Mouse (Mus musculus) CD4-positive helper T cell, adult 2 months (primary cell): ENCODE measurements at regions not wholly inside any gene's neighbourhood (a gene's known extent, or its start where the extent isn't known, plus 50 kb on each side); places are given as distances from the start of the nearest gene placed in this dataset.

Experiments used
- DNase-seq: peaks from one replicate; pipeline ENCODE4 v3.0.0-alpha.2; 2012; ENCODE audit warnings: low read depth, missing footprints, low spot score

DNA sequence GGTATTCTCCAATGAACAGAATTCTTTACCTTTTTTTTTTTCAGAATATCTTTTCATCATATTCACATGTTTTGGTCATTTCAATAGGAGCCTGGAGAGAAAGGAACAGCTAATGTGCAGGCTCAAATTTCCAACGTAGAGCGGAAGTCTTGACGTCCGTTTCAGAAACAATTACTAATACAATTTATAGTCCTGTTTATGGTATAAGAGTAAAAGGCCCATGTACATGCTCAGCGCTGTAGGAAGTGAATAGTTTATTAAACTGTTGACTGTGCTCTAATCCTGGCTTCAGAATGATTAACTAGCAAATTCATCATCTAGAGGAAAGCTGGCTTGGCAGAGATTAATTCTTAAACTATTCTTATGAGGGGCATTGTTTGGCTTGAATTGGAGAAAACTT lies 142.1 kb downstream of the Pik3r1 start:
- no peak for DNase-seq

DNA sequence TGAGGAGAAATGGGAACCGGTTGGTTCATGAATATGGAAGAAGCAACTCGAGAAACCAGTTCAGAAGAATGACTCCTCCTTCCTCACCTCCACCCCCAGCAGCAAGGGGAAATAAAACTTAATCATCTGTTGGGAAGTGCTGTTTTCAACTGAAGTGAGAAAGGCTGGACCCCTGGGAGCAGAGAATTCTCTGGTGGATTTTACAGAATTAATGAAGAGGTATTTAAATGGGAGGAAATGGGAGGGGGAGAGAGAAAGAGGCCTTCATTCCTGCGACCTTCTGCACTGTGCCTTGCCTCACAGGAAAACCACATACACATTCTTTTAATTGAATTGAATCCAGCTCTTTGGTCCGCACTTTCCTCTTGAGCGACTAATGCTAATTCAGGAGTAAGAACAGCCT lies 143.8 kb downstream of the Pik3r1 start:
- no peak for DNase-seq

DNA sequence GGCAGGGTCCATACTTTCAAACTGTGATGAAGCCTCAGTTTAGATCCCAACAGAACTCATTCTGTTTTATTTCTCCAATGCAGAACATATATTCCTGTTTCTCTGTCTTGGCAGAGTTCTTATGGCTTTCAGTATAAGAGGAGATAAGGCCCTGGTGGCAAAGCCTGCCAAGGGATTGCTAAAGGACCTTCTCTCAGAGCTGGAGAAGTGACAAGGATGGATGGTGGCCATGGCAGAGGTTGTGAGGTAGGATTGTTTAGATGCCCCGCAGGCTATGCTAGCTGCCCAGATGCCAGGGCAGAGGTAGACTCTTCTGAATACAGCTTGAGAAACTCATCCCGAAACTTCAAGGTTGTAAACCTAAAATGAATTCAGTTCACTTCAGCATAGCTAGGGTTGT lies 145.4 kb downstream of the Pik3r1 start:
- no peak for DNase-seq

- no peak for DNase-seq
Measured at GRCm38 (mm10) chr13:101620660-101621059, 147.4 kb downstream of the Pik3r1 start.

DNA sequence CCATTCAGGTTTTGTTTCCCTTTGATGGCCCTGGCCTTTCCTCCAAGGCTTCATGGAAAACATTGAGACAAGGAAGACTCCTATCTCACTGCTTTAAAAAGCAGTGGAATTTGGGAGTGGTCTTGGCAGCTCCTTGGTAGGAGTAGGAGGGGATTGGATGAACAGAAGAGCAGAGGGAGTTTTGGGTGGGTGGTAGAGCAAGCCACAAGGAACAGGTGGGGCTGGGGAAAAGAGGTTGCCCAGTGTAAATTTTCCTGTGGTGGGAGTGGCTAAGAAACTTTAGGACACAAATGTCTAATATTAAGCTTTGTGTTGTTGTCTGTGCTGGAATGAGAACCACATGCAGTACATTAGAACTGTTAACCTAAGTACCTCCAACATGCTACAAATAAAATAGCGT lies 148.9 kb downstream of the Pik3r1 start:
- DNase-seq: no peak

DNA sequence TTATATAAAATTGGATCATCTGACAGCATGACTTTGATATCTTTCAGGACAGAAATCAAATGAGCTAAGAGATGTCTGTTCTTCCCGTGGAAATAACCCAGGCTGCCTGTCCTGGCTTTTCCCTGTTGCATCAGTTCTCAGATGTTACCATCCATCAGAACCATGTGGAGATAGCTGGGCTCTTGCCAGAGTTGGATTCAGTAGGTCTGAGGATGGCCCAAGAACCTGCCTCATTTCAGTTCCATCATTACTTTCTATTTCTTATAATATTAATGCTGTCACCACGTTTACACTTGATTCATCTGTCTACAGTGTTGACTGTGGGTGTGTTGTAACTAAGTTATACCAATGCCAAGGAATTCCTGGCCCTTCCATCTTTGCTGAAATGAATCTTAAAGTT lies 155.2 kb downstream of the Pik3r1 start:
- DNase-seq: no peak

- DNase-seq: no peak
Measured at GRCm38 (mm10) chr13:101611725-101612124, 156.3 kb downstream of the Pik3r1 start.

DNA sequence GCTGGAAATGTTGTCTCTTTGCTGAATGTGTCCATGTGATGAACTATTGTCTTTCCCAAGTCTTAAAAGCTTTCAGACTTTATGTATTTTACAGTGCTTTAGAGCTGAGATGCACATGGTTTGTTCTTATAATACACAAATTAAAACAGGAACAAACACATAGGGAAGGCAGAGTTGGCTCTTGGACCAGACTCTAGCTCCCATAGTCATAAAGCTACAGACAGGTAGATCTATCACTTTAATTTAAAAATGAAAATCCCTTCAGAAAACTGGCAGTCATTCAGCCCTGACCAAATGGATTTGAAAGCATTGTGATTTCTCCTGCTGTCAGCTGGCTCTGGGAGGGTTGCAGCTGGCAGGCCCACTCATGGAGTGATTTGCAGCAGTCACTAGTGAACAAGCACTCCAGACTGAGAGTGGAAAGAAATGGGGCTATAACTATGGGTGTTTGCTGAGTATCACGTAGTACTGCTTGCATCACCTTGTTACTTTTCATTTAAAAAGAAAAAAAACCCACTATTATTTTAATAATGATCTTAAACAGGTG lies 161.8 kb downstream of the Pik3r1 start:
- no peak for DNase-seq

DNA sequence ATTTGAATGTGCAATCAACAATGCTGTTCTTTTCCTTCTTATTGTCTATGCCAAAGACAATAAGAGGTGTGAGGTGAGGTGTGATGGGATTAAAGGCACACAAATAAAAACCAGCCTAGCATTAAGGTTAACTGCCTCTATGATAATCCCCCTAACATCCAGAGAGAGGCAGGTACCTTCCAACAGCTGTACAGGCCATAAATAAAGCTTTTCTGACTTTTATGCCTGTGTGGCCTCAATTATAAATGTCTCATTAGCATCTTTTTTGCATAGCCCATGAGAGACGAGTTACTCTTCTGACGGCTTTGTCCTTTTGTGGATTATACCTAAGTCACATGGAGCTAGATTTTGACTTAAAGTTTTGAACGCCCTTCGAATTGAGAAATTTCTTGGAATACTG lies 162.3 kb downstream of the Pik3r1 start:
- DNase-seq: no peak

GRCm38 (mm10) chr13:101605051-101605450 lies 163.0 kb downstream of the Pik3r1 start:
- no peak for DNase-seq

GRCm38 (mm10) chr13:101598126-101598485 lies 169.9 kb downstream of the Pik3r1 start:
- no peak for DNase-seq

GRCm38 (mm10) chr13:101597243-101598125 lies 170.5 kb downstream of the Pik3r1 start:
- DNase-seq: no peak

DNA sequence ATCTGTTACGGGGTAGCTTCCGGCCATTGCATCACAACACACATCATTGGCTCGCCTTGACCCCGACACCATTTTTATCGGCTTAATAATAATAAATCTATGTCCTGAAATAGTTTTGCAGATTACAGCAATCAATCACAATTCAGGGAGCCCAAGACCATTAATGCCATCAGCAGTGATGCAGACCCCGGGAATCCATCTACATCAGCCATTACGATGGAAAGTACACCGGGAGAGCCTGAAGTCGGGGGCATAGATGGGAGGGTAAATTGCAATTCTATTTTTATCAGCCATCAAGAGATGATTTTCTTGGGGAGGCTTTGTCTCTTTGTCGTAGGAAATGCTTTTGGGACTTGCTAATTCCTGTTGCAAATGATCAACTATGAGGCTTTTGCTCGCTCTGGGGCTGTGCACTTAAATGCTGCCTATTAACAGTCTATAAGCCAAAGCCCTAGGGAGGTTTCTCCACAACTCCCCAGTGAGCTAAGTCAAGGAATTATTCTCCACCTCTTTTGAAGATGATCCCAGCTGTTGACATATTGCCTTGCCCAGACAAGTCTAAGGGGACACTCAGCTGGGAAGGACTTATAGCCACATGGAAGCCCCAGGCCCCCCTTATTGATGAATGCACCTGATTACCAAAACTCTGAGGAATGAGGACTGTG lies 173.4 kb downstream of the Pik3r1 start:
- DNase-seq: no peak

- DNase-seq: no peak
Measured at GRCm38 (mm10) chr13:101592355-101592754, 175.7 kb downstream of the Pik3r1 start.

GRCm38 (mm10) chr13:101588905-101589304 lies 179.1 kb downstream of the Pik3r1 start:
- peak; percentile 48 for DNase-seq

- DNase-seq: no peak
Measured at GRCm38 (mm10) chr13:101586787-101587186, 181.2 kb downstream of the Pik3r1 start.

DNA sequence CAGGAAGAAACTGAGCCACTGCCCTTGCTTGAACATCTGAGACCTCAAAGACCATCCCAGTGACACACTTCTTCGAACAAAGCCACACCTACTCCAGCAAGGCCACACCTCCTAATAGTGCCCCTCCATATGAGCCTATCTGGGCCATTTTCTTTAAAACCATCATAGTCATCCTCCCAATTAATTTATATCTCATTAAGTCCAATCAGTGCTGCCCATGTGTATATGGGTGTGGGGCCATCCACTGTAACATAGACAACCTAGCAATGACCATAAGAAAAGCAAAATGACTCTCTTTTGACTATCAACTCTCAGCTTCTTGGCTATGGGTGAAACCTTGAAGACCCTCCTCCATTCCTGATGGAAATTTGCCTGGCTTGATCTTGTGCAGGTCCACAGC lies 191.5 kb downstream of the Pik3r1 start:
- DNase-seq: no peak

DNA sequence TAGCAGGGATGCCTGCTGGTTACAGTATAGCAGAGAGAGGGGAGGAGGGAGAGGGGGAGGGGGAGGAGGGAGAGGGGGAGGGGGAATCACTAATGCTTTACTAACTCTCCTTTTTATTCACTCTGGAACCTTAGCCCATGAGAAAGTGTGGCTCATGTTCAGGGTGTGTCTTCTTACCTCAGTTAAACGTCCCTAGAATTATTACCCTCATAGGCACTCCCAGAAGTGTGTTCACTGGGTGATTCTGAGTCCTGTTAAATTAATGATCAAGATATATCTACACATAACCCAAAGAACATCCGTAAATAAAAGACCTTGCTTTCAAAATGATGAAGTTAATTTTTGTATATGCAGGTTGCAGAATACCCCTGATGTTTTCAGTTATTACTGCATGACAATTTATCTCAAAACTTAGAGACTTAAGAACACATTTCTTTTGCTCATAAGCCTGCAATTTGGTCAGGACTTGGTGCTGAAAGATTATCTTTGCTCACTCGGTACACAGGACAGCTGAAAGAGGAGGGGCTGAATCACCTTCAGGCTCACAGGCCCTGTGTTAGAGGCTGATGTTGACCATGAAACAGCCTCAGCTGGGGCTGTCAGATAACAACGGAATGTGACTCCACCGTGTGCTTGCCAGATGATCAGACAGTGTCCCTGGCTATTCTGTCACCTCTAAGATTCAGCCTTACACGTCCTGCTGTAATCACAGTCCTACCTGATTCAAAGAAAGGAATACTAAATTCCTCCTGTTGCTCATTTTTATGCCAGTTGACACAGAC lies 195.0 kb downstream of the Pik3r1 start:
- no peak for DNase-seq

DNA sequence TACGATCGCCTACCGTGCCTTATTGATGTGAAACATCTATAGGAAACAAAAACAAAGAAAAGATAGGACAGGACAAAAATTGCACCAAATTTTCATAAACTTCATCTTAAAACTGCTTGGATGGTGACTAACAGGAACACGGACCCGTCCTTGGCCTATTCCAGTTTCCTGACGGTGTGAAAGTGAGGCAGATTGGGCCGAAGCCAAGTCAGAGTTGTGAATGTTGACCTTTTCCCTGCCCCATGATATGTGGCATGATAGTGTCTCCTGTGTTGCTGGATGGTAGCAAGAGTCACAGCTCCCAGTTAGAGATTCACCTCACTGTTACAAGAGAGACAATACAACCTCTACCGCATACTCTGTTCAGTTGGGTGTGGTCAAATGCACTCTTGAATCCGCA lies 195.8 kb downstream of the Pik3r1 start:
- no peak for DNase-seq

DNA sequence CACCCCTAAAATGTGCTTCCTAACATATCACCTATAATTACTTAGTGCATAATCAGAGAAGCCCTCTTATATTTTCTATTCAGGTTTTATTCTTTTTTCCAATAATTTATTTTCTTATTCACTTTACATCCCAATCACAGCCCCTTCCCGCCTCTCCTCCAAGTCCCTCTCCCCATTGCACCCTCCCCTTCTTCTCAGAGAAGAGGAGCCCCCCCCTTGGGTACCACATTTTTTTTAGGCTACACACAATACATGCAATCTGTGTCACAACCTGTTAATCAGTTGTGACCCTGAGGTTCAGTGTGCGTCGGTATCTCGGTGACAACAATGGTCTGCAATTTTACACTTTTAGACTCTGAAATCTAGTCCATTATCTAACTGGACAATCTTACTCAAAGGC lies 198.0 kb downstream of the Pik3r1 start:
- DNase-seq: no peak

DNA sequence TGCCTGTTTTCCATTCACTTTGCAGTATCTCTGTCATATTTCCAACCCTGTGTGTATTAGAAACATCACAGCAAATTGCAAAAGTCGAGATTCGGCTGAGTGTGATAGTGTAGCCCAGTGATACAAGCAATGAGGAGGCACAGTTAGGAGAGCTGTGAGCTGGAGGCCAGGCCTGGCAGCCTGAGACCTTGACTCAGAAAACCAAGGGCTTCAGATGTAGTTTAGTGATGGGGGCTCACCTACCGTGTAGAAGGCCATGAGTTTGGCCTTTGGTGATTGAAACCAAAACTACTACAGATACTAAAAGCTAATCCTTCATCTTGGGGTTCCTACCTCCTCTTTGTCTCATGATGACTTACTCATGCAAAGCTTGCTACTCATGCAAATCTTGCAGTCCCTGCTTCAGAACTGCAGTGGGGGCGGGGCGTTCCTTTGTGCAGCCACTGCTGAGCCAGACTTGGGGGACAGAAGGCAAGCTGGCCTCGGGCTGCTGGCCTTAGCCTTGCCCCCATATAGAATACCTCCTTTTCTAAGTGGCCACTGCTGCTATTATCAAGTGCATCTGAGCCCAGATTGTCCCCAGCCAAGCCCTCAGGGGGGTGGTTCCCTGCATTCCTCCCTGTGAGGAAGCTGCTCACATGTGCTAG lies 198.9 kb downstream of the Pik3r1 start:
- peak; percentile 12 for DNase-seq

GRCm38 (mm10) chr13:101565323-101565722 lies 202.7 kb downstream of the Pik3r1 start:
- no peak for DNase-seq
